38 mouse cellular contexts compared by ENCODE assay signal in genomic region chr17:35505776-35506175, GRCm38 (mm10). TPM values are rescaled to one million over a fixed set of nuclear protein-coding genes. Genes with fewer than 3 reads are reported as not detected.
DNase-seq lines count a peak whose midpoint lies in the region; ATAC-seq and TF ChIP-seq lines count a peak whose summit lies in the region.
"Had no signal": no experiment of that assay in that cellular context is flagged by ENCODE, and none has a peak within 500 bp of the region (broad histone marks: within the 10 kb centered on the region; RNA-seq: fewer than 3 reads in every experiment).

Gene Pou5f1 (plus strand): TSS chr17:35506018.

- 61% methylated on average over 13 of the region's 13 CpGs for WGBS in lung, embryonic 15.5 days
- 64% methylated on average over 13 of the region's 13 CpGs for WGBS in stomach, postnatal 0 days
- 45% methylated on average over 13 of the region's 13 CpGs for WGBS in neural tube, embryonic 15.5 days

- peaks cover 22% of the 10 kb centered on the region for H3K27me3 ChIP-seq in lung, embryonic 15.5 days
- H3K27me3 ChIP-seq in ES-Bruce4 (ENCODE audit: control insufficient read depth, insufficient read depth, low read length, poor library complexity, severe bottlenecking): no peaks in the 10 kb centered on the region
- no peaks in the 10 kb centered on the region for H3K27me3 ChIP-seq in stomach, postnatal 0 days (ENCODE audit: control insufficient read depth, insufficient read depth, low read length)
- H3K27me3 ChIP-seq in neural tube, embryonic 15.5 days (replicated peaks): peaks cover 24% of the 10 kb centered on the region
- H3K27me3 ChIP-seq: Patski had no signal

- H3K4me2 ChIP-seq in lung, embryonic 15.5 days: no peak within 1 kb of the TSS
- no peak within 1 kb of the TSS for H3K4me2 ChIP-seq in stomach, postnatal 0 days (replicated peaks; ENCODE audit: low read depth)
- H3K4me2 ChIP-seq in neural tube, embryonic 15.5 days: no peak within 1 kb of the TSS
- H3K4me2 ChIP-seq: embryonic facial prominence, embryonic 15.5 days; hindbrain, embryonic 15.5 days; liver, embryonic 13.5 days; midbrain, embryonic 12.5 days had no signal

- DNase-seq in lung, postnatal 10 days: no peak
- peak; percentile 96 for DNase-seq in R1 (ENCODE audit: low read depth, low spot score)
- no peak for DNase-seq in stomach, postnatal 0 days (ENCODE audit: low spot score)
- DNase-seq: adrenal gland, postnatal 25 days; cerebellum, adult 18-20 months; cerebellum, postnatal 10 days; gastrocnemius, postnatal 25 days; heart, adult 11 months; kidney, adult 2 months; kidney, postnatal 36 days; left cerebral cortex, postnatal 4 days; liver, embryonic 13.5 days; lung, adult 2 months; retina, postnatal 1 day; right cerebral cortex, postnatal 14 days; thymus, postnatal 4 days had no signal

- no peak within 1 kb of the TSS for H3K27ac ChIP-seq in lung, embryonic 15.5 days
- H3K27ac ChIP-seq in ES-Bruce4 (ENCODE audit: insufficient read depth, low read length): peak within 1 kb of the TSS; percentile 99
- H3K27ac ChIP-seq in stomach, postnatal 0 days (replicated peaks): no peak within 1 kb of the TSS
- no peak within 1 kb of the TSS for H3K27ac ChIP-seq in neural tube, embryonic 15.5 days (replicated peaks)
- H3K27ac ChIP-seq: embryonic facial prominence, embryonic 15.5 days; heart, embryonic 10.5 days; hindbrain, embryonic 10.5 days; hindbrain, embryonic 15.5 days; layer of hippocampus, adult 2 months; liver, embryonic 13.5 days; midbrain, embryonic 12.5 days had no signal

- no peak for TF ChIP-seq CTCF in ES-Bruce4 (IDR thresholded peaks at IDR 0.05; ENCODE audit: low read depth, low read length)
- no peak for TF ChIP-seq CTCF in stomach, postnatal 0 days (IDR thresholded peaks at IDR 0.05; ENCODE audit: low read depth)

- peak; percentile 8; the same call in 1 of the 2 replicates for ATAC-seq in lung, embryonic 15.5 days (ENCODE audit: borderline replicate concordance, extremely low read depth, low FRiP score, low TSS enrichment)
- peak; percentile 33; the same call in 1 of the 2 replicates for ATAC-seq in stomach, postnatal 0 days (ENCODE audit: low FRiP score, low TSS enrichment)
- no peak for ATAC-seq in erythroblast, adult 5-6 weeks (replicated peaks; ENCODE audit: low FRiP score, poor library complexity, severe bottlenecking)
- ATAC-seq in neural tube, embryonic 15.5 days (ENCODE audit: low FRiP score): no peak
- ATAC-seq: CD4-positive, CD25-positive, alpha-beta regulatory T cell, adult 4 months; forebrain, embryonic 14.5 days; Patski had no signal

- no peaks in the 10 kb centered on the region for H3K9me3 ChIP-seq in lung, embryonic 15.5 days
- no peaks in the 10 kb centered on the region for H3K9me3 ChIP-seq in ES-Bruce4 (replicated peaks; ENCODE audit: control insufficient read depth, insufficient read depth, low read length, poor library complexity, severe bottlenecking)
- H3K9me3 ChIP-seq in stomach, postnatal 0 days (ENCODE audit: control insufficient read depth, low read length): no peaks in the 10 kb centered on the region
- H3K9me3 ChIP-seq in neural tube, embryonic 15.5 days (replicated peaks): no peaks in the 10 kb centered on the region
- H3K9me3 ChIP-seq: embryonic facial prominence, embryonic 15.5 days; heart, embryonic 10.5 days; hindbrain, embryonic 10.5 days; hindbrain, embryonic 15.5 days; liver, embryonic 13.5 days; midbrain, embryonic 12.5 days had no signal

- H3K4me3 ChIP-seq in lung, embryonic 15.5 days: no peak within 1 kb of the TSS
- peak within 1 kb of the TSS; percentile 97 for H3K4me3 ChIP-seq in ES-Bruce4 (ENCODE audit: low read depth, low read length)
- H3K4me3 ChIP-seq in stomach, postnatal 0 days (ENCODE audit: low read depth, low read length): no peak within 1 kb of the TSS
- no peak within 1 kb of the TSS for H3K4me3 ChIP-seq in neural tube, embryonic 15.5 days (replicated peaks)
- H3K4me3 ChIP-seq: embryonic facial prominence, embryonic 15.5 days; heart, embryonic 10.5 days; hindbrain, embryonic 10.5 days; hindbrain, embryonic 15.5 days; layer of hippocampus, adult 2 months; liver, embryonic 13.5 days; midbrain, embryonic 12.5 days had no signal

- no peak within 1 kb of the TSS for H3K9ac ChIP-seq in lung, embryonic 15.5 days
- H3K9ac ChIP-seq in ES-Bruce4 (ENCODE audit: low read depth, poor library complexity, severe bottlenecking): peak within 1 kb of the TSS; percentile 75
- H3K9ac ChIP-seq in stomach, postnatal 0 days (ENCODE audit: low read length): no peak within 1 kb of the TSS
- no peak within 1 kb of the TSS for H3K9ac ChIP-seq in neural tube, embryonic 15.5 days (replicated peaks)
- H3K9ac ChIP-seq: embryonic facial prominence, embryonic 15.5 days; hindbrain, embryonic 15.5 days; liver, embryonic 13.5 days; midbrain, embryonic 12.5 days had no signal

- no peaks in the 10 kb centered on the region for H3K36me3 ChIP-seq in lung, embryonic 15.5 days
- H3K36me3 ChIP-seq in ES-Bruce4 (ENCODE audit: control insufficient read depth, insufficient read depth, low read length, poor library complexity, severe bottlenecking): peaks cover 7% of the 10 kb centered on the region
- H3K36me3 ChIP-seq in stomach, postnatal 0 days (ENCODE audit: control insufficient read depth, insufficient read depth, low read length): no peaks in the 10 kb centered on the region
- no peaks in the 10 kb centered on the region for H3K36me3 ChIP-seq in neural tube, embryonic 15.5 days
- H3K36me3 ChIP-seq: embryonic facial prominence, embryonic 15.5 days; heart, embryonic 10.5 days; hindbrain, embryonic 10.5 days; hindbrain, embryonic 15.5 days; liver, embryonic 13.5 days; midbrain, embryonic 12.5 days had no signal

- peak; percentile 48 for TF ChIP-seq POLR2A in ES-Bruce4 (IDR thresholded peaks at IDR 0.05; ENCODE audit: insufficient read depth, low read length)

- H3K4me1 ChIP-seq in lung, embryonic 15.5 days: peaks cover 7% of the 10 kb centered on the region; the same call in 1 of the 2 replicates
- peaks cover 4% of the 10 kb centered on the region for H3K4me1 ChIP-seq in ES-Bruce4 (ENCODE audit: control insufficient read depth, insufficient read depth, low read length)
- H3K4me1 ChIP-seq in stomach, postnatal 0 days (replicated peaks; ENCODE audit: control insufficient read depth, insufficient read depth): no peaks in the 10 kb centered on the region
- peaks cover 2% of the 10 kb centered on the region; the same call in 1 of the 2 replicates for H3K4me1 ChIP-seq in neural tube, embryonic 15.5 days
- H3K4me1 ChIP-seq: liver, embryonic 13.5 days had no signal

- TF ChIP-seq EP300 in ES-Bruce4 (IDR thresholded peaks at IDR 0.05; ENCODE audit: insufficient read depth, low read depth, low read length): peak; percentile 86; the same call in 1 of the 2 replicates
- TF ChIP-seq EP300 in stomach, postnatal 0 days (optimal IDR thresholded peaks at IDR 0.05): no peak

RNA-seq across cellular contexts. Expression of gene Pou5f1, which starts in this region (rescaled TPM):
- polyA plus RNA-seq in lung, embryonic 15.5 days (2015; fragmentation: Nextera tagmentation; extraction: Ambion mirVana): 0.11 and 0.14 TPM in 2 replicates
- polyA plus RNA-seq in ES-Bruce4 (2011; ENCODE audit: insufficient read depth, insufficient read length, low read depth, missing spikeins): 397 and 429 TPM in 2 replicates
- not detected in 2 replicates for polyA plus RNA-seq in stomach, postnatal 0 days (2015; fragmentation: Nextera tagmentation; extraction: Ambion mirVana)
- 1.0 TPM in 1 of 2 replicates, not detected in the other for total RNA-seq in erythroblast, adult 5-6 weeks (2015; ENCODE audit: low replicate concordance)
- not detected in 2 replicates for total RNA-seq in erythroblast, adult 5-6 weeks (2017; ENCODE audit: low replicate concordance)
- polyA plus RNA-seq in neural tube, embryonic 15.5 days (2015; fragmentation: Nextera tagmentation; extraction: Ambion mirVana): not detected in 2 replicates
- total RNA-seq: common myeloid progenitor, adult 5-6 weeks; left cerebral cortex, postnatal 4 days; MEL; monocyte, adult 5-6 weeks had no signal
- polyA plus RNA-seq: brain, embryonic 14.5 days; embryonic facial prominence, embryonic 15.5 days; forebrain, embryonic 14.5 days; heart, postnatal 0 days; hindbrain, embryonic 10.5 days; hindbrain, embryonic 15.5 days; intestine, embryonic 14.5 days; kidney, adult 2 months; liver, embryonic 13.5 days; lung, adult 2 months; midbrain, embryonic 12.5 days; neural tube, embryonic 14.5 days; Patski; small intestine, adult 2 months; stomach, embryonic 16.5 days had no signal

Comparison
In these comparisons a context has a peak if more than half of its experiments do, and no peak if none do; other contexts are left out.
1. RNA of gene Pou5f1 (polyA plus RNA-seq): 397 to 429 TPM in ES-Bruce4; 0.11 to 0.14 TPM in lung, embryonic 15.5 days, not detected in neural tube, embryonic 15.5 days and not detected in stomach, postnatal 0 days; every median in the first group is over 100 times any median in the second.
2. Peak in ATAC-seq in lung, embryonic 15.5 days; RNA of the gene not detected or under 1 TPM.
3. Peak in ATAC-seq in stomach, postnatal 0 days; RNA of the gene not detected or under 1 TPM.